Mouse (Mus musculus) adrenal gland (tissue): ENCODE measurements around the gene Rps18.
"Not testable (repeated sequence)": the region's sequence is repeated elsewhere in the genome, so short reads cannot be mapped to it uniquely, and the experiment has no call there.

ENCODE experiments used
- intact Hi-C: fragments of 180-260 bp; cut with DNase I; formaldehyde crosslinking; loops from one replicate; pipeline ENCODE4 v1.15.1; 2025
- long read RNA-seq, 2 experiments: library from polyadenylated mRNA; unstranded; transcript quantifications; one replicate each; pipeline ENCODE4 v2.0.0; 2020; ENCODE audit warnings: borderline replicate concordance in 1 of 2; ENCODE audit not compliant: insufficient replicate concordance in 1 of 2

Rps18 gene
- long read RNA-seq, experiment 1, transcript Rps18-201 (5 exons, 560 nt), result major isoform, 280 of 292 reads
- long read RNA-seq, experiment 1, partial matches to known transcripts, result 0 of 292 reads
- long read RNA-seq, experiment 1, other reads (novel, unspliced or antisense), result 7 of 292 reads
- long read RNA-seq, experiment 2, transcript Rps18-201 (5 exons, 560 nt), result major isoform, 226 of 243 reads
- long read RNA-seq, experiment 2, partial matches to known transcripts, result 1 of 243 reads
- long read RNA-seq, experiment 2, other reads (novel, unspliced or antisense), result 11 of 243 reads

- intact Hi-C loops, result loop anchor here (5.0 kb wide), 1 partner anchor 1402 kb away; no protein-coding TSS in a partner anchor
Measured at GRCm38 (mm10) chr17:33955555-33956214, at the start of gene Rps18, which contains the start of gene Vps52. Gene Rps18 (minus strand): TSS chr17:33956001. Gene Vps52 (plus strand): TSS chr17:33955812.

GRCm38 (mm10) chr17:34003426-34003825 is 47.6 kb upstream of the Rps18 start:
- intact Hi-C loops, result no loop called here

- intact Hi-C loops, result not testable (repeated sequence)
Measured at GRCm38 (mm10) chr17:34000796-34001195, 45.0 kb upstream of the Rps18 start.

- intact Hi-C loops, result no loop called here
Measured at GRCm38 (mm10) chr17:34000150-34000537, 44.3 kb upstream of the Rps18 start, which contains the start of gene H2-K1. Gene H2-K1 (minus strand): TSS chr17:34000347.

- intact Hi-C loops, result no loop called here
Measured at GRCm38 (mm10) chr17:33999341-34000149, 43.7 kb upstream of the Rps18 start.

GRCm38 (mm10) chr17:33998697-33999096 is 42.9 kb upstream of the Rps18 start:
- intact Hi-C loops, result not testable (repeated sequence)

- intact Hi-C loops, result not testable (repeated sequence)
Measured at GRCm38 (mm10) chr17:33997025-33997424, 41.2 kb upstream of the Rps18 start.

GRCm38 (mm10) chr17:33995651-33996050 is 39.9 kb upstream of the Rps18 start:
- intact Hi-C loops, result loop anchor here (1.0 kb wide), 1 partner anchor 1274 kb away; no protein-coding TSS in a partner anchor

GRCm38 (mm10) chr17:33994959-33995358 is 39.2 kb upstream of the Rps18 start:
- intact Hi-C loops, result loop anchor here (1.0 kb wide), 1 partner anchor 1274 kb away; no protein-coding TSS in a partner anchor

- intact Hi-C loops, result no loop called here
Measured at GRCm38 (mm10) chr17:33991788-33992664, 36.2 kb upstream of the Rps18 start.

- intact Hi-C loops, result not testable (repeated sequence)
Measured at GRCm38 (mm10) chr17:33982136-33982535, 26.3 kb upstream of the Rps18 start.

- intact Hi-C loops, result not testable (repeated sequence)
Measured at GRCm38 (mm10) chr17:33981192-33981909, 25.6 kb upstream of the Rps18 start.

GRCm38 (mm10) chr17:33980181-33981035 is 24.6 kb upstream of the Rps18 start:
- intact Hi-C loops, result no loop called here

- intact Hi-C loops, result no loop called here
Measured at GRCm38 (mm10) chr17:33979512-33980050, 23.8 kb upstream of the Rps18 start.

GRCm38 (mm10) chr17:33978631-33979031 is 22.8 kb upstream of the Rps18 start:
- intact Hi-C loops, result no loop called here

GRCm38 (mm10) chr17:33977861-33978557 is 22.2 kb upstream of the Rps18 start:
- intact Hi-C loops, result no loop called here

- intact Hi-C loops, result loop anchor here (2.0 kb wide), 1 partner anchor 1297 kb away; no protein-coding TSS in a partner anchor
Measured at GRCm38 (mm10) chr17:33973572-33973971, 17.8 kb upstream of the Rps18 start.

GRCm38 (mm10) chr17:33972691-33973090 is 16.9 kb upstream of the Rps18 start:
- intact Hi-C loops, result loop anchor here (2.0 kb wide), 1 partner anchor 1298 kb away; no protein-coding TSS in a partner anchor
